Mouse (Mus musculus) olfactory bulb, adult 2 months (tissue): Measurements from ENCODE around the gene Cd200. TPM values are rescaled to one million over a fixed set of nuclear protein-coding genes. Genes with fewer than 3 reads are reported as not detected.
"Not testable (repeated sequence)": the region's sequence is repeated elsewhere in the genome, so short reads cannot be mapped to it uniquely, and the experiment has no call there.

Source experiments
- H3K27ac ChIP-seq: fragments of 200-500 bp; 2 replicates; pipeline ENCODE4 v1.5.1; 2012; ENCODE audit warnings: low read depth, low read length; ENCODE audit not compliant: insufficient read depth
- H3K4me1 ChIP-seq: fragments of 200-500 bp; 2 replicates; pipeline ENCODE4 v1.6.1; 2012; ENCODE audit warnings: low read length; ENCODE audit not compliant: control insufficient read depth, insufficient read depth
- H3K4me3 ChIP-seq: fragments of 200-500 bp; 2 replicates; pipeline ENCODE4 v1.5.1; 2012; ENCODE audit warnings: mild to moderate bottlenecking, low read depth, low read length, moderate library complexity; ENCODE audit not compliant: insufficient read depth
- CTCF ChIP-seq: fragments of 200-500 bp; IDR thresholded peaks from 2 replicates; pipeline ENCODE4 v1.5.1; 2012; ENCODE audit warnings: low read depth, mild to moderate bottlenecking, low read length, moderate library complexity; ENCODE audit not compliant: insufficient read depth
- POLR2A ChIP-seq: fragments of 200-500 bp; IDR thresholded peaks from 2 replicates; pipeline ENCODE4 v1.6.1; 2012; ENCODE audit warnings: mild to moderate bottlenecking, low read depth, low read length, moderate library complexity; ENCODE audit not compliant: insufficient read depth
- WGBS: fragments of 180-500 bp; shearing (Covaris S2); methylation state at CpG from one replicate; pipeline ENCODE4 v1.1.7; 2018; 5-methylcytosine and 5-hydroxymethylcytosine counted together
- polyA plus RNA-seq: library from polyadenylated mRNA; stranded (reverse); fragments of >200 nt; gene quantifications from 2 replicates; pipeline ENCODE4 v1.2.4, GENCODE M21; 2012; ENCODE audit warnings: low replicate concordance; ENCODE audit not compliant: missing spikeins, insufficient read depth, insufficient read length

The Cd200 gene
- polyA plus RNA-seq = not detected in 2 replicates

DNA sequence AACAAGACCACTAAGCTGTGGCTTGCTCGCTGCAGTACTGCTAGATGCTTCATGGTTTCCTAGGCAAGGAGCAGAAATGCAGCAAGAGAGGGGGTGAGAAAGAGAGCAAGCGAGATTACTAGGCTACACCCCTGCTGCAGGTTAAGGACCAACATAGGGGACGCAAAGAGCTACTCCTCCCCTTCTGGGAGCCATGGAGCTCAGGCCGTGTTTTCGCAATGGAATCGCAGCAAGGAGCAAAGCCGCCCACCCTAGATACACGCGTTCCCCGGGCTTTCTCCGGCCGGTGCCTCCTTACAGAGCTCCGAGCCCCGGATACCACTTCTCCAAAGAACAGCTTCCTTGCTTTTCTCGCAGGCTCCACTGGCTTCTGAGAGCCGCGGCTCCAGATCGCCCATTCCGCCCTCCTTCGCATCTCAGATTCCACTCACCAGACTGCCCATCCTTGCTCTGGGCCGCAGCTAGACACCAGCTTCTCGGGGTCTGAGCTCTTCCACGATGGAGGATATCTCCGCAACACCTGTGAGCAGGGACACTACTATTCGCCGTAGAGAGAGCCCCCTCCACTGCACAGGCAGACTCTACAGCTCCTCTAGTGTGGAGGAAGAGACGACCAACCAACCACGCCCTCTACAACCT is at the start of gene Cd200:
Cd200 (minus strand) TSS at position 629 of the 639 bp plus-strand sequence.
- Histone ChIP-seq H3K27ac (peak within 1 kb of the TSS; percentile 91), H3K4me1 (no peaks in the 10 kb centered on the region), H3K4me3 (peak within 1 kb of the TSS; percentile 64)
- TF ChIP-seq CTCF = peak; percentile 30; the same call in 1 of the 2 replicates
- TF ChIP-seq POLR2A = no peak
- WGBS = under 1% methylated on average over 28 of the region's 28 CpGs

DNA sequence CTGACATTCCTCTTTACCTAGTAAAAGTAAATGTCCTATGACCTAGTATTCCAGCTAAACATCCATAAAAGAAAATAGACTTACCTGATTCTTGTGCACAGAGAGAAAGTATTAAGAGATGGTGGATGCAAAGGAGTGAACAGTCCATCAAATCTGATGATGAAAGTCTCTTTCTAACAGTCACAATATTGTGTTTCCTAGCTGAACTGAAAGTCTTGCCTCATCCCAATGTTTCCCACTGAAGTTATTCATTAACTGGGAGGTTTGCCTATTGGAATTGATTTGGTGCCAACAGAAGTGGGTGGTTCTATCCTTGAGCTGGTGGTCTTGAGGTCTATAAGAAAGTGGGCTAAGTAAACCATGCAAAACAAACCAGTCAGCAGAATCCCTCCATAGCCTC is 45.9 kb upstream of the Cd200 start:
- H3K27ac ChIP-seq = no peak overlapping the region
- TF ChIP-seq POLR2A (no peak), CTCF (no peak)
- H3K4me3 ChIP-seq = no peak overlapping the region
- H3K4me1 ChIP-seq = no peaks in the 10 kb centered on the region

- WGBS = 88% methylated on average over 1 of the region's 1 CpGs
- no peak overlapping the region for H3K4me3 ChIP-seq
- TF ChIP-seq POLR2A = no peak
- no peak for TF ChIP-seq CTCF
- H3K27ac ChIP-seq = no peak overlapping the region
- H3K4me1 ChIP-seq = no peaks in the 10 kb centered on the region
These were observed 28.4 kb upstream of the Cd200 start for GRCm38 (mm10) chr16:45437230-45437739.

DNA sequence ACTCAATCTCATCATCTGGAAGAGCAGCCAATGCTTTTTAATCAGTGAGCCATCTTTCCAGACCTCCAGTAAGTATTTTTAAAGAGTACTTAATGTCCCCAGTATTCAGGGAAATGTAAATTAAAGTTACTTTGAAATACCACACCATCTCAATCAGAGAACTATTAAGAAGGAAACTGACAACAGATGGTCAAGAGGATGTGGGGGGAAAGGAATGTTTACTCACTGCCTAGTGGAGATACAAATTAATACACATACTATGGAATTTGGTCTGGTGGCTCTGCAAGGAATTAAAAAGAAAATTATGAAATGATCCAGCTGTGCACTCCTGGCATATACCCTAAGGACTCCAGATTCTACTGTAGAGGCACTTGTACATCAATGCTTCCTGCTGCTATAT is 26.7 kb upstream of the Cd200 start:
- Histone ChIP-seq H3K4me3 (no peak overlapping the region), H3K27ac (no peak overlapping the region), H3K4me1 (no peaks in the 10 kb centered on the region)
- no peak for TF ChIP-seq POLR2A

DNA sequence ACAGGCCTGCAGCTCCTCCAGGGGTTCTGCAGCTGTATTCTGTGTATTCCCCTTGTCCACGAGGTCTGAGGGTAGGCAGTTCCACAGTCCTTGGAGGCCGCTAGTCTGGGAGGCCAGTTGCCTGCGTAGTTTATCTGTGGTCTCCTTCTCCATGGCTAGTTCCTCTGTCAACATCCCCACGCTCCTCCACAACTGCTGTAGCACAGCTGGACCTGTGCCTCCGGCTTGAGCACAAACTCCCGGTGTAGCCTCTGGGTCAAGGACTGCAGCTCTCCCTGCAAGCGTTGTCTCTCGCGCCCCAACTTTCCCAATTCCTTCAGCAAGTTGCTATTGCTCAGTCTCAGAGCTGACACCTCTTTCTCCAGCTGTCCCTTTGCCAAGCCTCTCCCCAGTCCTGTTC is 18.8 kb upstream of the Cd200 start:
- Histone ChIP-seq H3K4me1 (no peaks in the 10 kb centered on the region), H3K27ac (no peak overlapping the region), H3K4me3 (no peak overlapping the region)
- TF ChIP-seq CTCF = no peak
- no peak for TF ChIP-seq POLR2A
- 93% methylated on average over 9 of the region's 9 CpGs for WGBS

- H3K4me3 ChIP-seq = no peak overlapping the region
- TF ChIP-seq CTCF (no peak), POLR2A (no peak)
- H3K27ac ChIP-seq = no peak overlapping the region
- H3K4me1 ChIP-seq = no peaks in the 10 kb centered on the region
These were observed 4.6 kb upstream of the Cd200 start for GRCm38 (mm10) chr16:45413497-45413896.

- H3K4me1 ChIP-seq = not testable (repeated sequence)
- H3K4me3 ChIP-seq = peak overlapping the region; percentile 64
- 12% methylated on average over 7 of the region's 7 CpGs for WGBS
- peak overlapping the region; percentile 91; the same call in 1 of the 2 replicates for H3K27ac ChIP-seq
These were observed 202 bp upstream of the Cd200 start for GRCm38 (mm10) chr16:45409064-45409446.

GRCm38 (mm10) chr16:45407645-45408400 is 1.0 kb downstream of the Cd200 start:
- 5% methylated on average over 9 of the region's 9 CpGs for WGBS
- Histone ChIP-seq H3K27ac (peak overlapping the region; percentile 91), H3K4me3 (peak overlapping the region; percentile 64), H3K4me1 (no peaks in the 10 kb centered on the region)
- TF ChIP-seq CTCF = no peak
- no peak for TF ChIP-seq POLR2A

DNA sequence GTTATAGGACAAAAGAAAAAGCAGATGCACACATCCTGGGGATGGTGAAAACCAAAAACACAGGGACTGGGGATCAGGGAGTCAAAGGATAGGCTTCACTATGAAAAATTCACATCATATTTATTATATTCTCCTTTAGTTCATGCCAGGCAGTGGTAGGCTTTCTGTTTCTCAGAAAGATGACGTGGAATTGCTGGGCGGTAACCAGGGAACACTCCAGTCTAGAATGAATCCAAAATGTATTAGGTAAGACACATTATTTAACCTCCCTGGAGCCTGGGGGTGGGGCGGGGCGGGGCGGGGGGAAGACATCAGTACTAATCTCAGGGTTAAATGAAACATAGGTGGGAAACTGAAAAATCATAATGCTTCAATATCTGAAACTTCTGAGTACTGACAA is 1.8 kb downstream of the Cd200 start:
- Histone ChIP-seq H3K27ac (no peak overlapping the region), H3K4me3 (no peak overlapping the region), H3K4me1 (no peaks in the 10 kb centered on the region)
- 68% methylated on average over 5 of the region's 5 CpGs for WGBS
- no peak for TF ChIP-seq POLR2A
- TF ChIP-seq CTCF = no peak

DNA sequence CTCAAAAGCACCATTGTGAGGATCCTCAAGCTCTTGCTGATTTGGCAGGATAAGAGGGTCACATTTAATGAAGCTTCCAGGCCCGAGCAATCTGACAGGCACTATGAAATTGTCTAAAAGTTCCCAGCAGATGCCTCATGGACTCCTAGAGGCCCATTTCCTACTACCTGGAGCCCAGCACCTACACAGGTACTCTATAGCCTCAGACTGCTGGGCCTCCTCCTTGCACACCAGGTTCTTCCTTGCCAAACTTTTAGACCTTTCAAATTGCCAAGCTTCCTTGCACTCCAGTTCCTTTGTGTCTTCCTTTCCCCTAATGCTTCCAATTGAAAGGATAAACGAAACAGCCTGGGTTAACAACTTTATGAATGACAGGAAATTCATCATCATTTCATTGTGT is 5.9 kb downstream of the Cd200 start:
- WGBS = 70% methylated on average over 2 of the region's 2 CpGs
- Histone ChIP-seq H3K27ac (no peak overlapping the region), H3K4me1 (peaks cover 2% of the 10 kb centered on the region), H3K4me3 (no peak overlapping the region)
- TF ChIP-seq POLR2A (no peak), CTCF (no peak)
